Mouse (Mus musculus) small intestine, adult 2 months (tissue): ENCODE data around the gene Svip.

ENCODE experiments used
- CTCF ChIP-seq: fragments of 200-500 bp; IDR thresholded peaks from 2 replicates; pipeline ENCODE4 v1.5.1; 2012; ENCODE audit warnings: low read depth, mild to moderate bottlenecking, control low read depth, inconsistent platforms, low read length, moderate library complexity, mixed read lengths; ENCODE audit not compliant: insufficient replicate concordance, insufficient read length; ENCODE audit errors: extremely low read depth
- POLR2A ChIP-seq: fragments of 200-500 bp; IDR thresholded peaks from 2 replicates; pipeline ENCODE4 v1.6.1; 2012; ENCODE audit warnings: low read depth, mild to moderate bottlenecking, control low read depth, inconsistent platforms, low read length, moderate library complexity

DNA sequence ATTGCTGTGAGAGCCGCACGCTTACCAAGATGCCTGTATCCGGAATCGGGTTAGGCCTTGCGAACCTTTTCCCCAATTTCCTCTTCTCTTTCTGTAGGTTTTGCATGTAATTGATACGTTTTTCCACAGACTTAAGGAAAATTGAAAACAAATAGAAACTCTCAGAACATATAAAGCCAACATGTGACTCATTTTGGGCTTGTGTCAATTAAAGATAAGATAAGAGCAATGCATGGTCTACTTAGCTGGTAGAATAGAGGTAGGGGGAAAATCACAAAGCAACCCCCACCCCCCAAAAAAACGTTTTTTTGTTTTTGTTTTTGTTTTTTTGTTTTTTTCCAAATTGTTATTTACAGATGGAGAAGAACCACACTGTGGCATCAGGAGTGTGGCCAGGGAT, 7.6 kb upstream of the Svip start:
- TF ChIP-seq CTCF: no peak
- TF ChIP-seq POLR2A: no peak
